Mouse (Mus musculus) hindbrain, embryonic 12.5 days (tissue): ENCODE measurements around the gene Rnf7. TPM values are rescaled to one million over a fixed set of nuclear protein-coding genes. Genes with fewer than 3 reads are reported as not detected.

Experiments used
- ATAC-seq: fragments of 200-750 bp; cut with Nextera tagmentation; 2 replicates; pipeline ENCODE4 v1.8.0; 2017; ENCODE audit warnings: moderate TSS enrichment; ENCODE audit not compliant: low FRiP score
- H3K27ac ChIP-seq: fragments of 300-500 bp; sonication (generic); 2 replicates; pipeline ENCODE4 v1.5.1; 2016; ENCODE audit warnings: mild to moderate bottlenecking
- H3K27me3 ChIP-seq: fragments of 300-500 bp; sonication (generic); 2 replicates; pipeline ENCODE4 v1.6.1; 2016; ENCODE audit warnings: mild to moderate bottlenecking
- H3K36me3 ChIP-seq: fragments of 300-500 bp; sonication (generic); 2 replicates; pipeline ENCODE4 v1.6.1; 2016; ENCODE audit warnings: mild to moderate bottlenecking
- H3K4me1 ChIP-seq: fragments of 300-500 bp; sonication (generic); 2 replicates; pipeline ENCODE4 v1.6.1; 2016
- H3K4me2 ChIP-seq: fragments of 300-500 bp; sonication (generic); replicated peaks from 2 replicates; pipeline ENCODE4 v1.6.1; 2016; ENCODE audit warnings: mild to moderate bottlenecking
- H3K4me3 ChIP-seq: fragments of 300-500 bp; sonication (generic); 2 replicates; pipeline ENCODE4 v1.5.1; 2016; ENCODE audit warnings: mild to moderate bottlenecking
- H3K9ac ChIP-seq: fragments of 300-500 bp; sonication (generic); 2 replicates; pipeline ENCODE4 v1.6.1; 2016; ENCODE audit warnings: mild to moderate bottlenecking, moderate library complexity
- H3K9me3 ChIP-seq: fragments of 300-500 bp; sonication (generic); replicated peaks from 2 replicates; pipeline ENCODE4 v1.6.1; 2016; ENCODE audit warnings: mild to moderate bottlenecking
- WGBS: fragments of 180-500 bp; shearing (Covaris S2); methylation state at CpG from one replicate; pipeline ENCODE4 v1.1.7; 2016; 5-methylcytosine and 5-hydroxymethylcytosine counted together
- polyA plus RNA-seq: library from polyadenylated mRNA; unstranded; fragments of >200 nt; fragmentation: Nextera tagmentation; extraction: Ambion mirVana; gene quantifications from 2 replicates; pipeline ENCODE4 v1.2.1, GENCODE M21; 2016

The Rnf7 gene
- polyA plus RNA-seq, 1 experiment from 2014 or later: 240 TPM

- peaks cover 10% of the 10 kb centered on the region for H3K4me1 ChIP-seq
- 89% methylated on average over 3 of the region's 3 CpGs for WGBS
- ATAC-seq: no peak
Observed at GRCm38 (mm10) chr9:96432575-96432974, 45.9 kb downstream of the Rnf7 start.

GRCm38 (mm10) chr9:96431081-96431480 is 47.4 kb downstream of the Rnf7 start:
- H3K9me3 ChIP-seq: no peaks in the 10 kb centered on the region
- H3K27ac ChIP-seq: no peak overlapping the region
- no peaks in the 10 kb centered on the region for H3K36me3 ChIP-seq
- H3K4me3 ChIP-seq: no peak overlapping the region
- no peak overlapping the region for H3K9ac ChIP-seq
- no peak overlapping the region for H3K4me2 ChIP-seq
- no peak for ATAC-seq
- WGBS: 65% methylated on average over 3 of the region's 3 CpGs
- no peaks in the 10 kb centered on the region for H3K4me1 ChIP-seq
- 0 out of 2 replicates have a peak, but pooled peaks cover under 1% of the 10 kb centered on the region for H3K27me3 ChIP-seq

More at GRCm38 (mm10) chr9:96432575-96432974, 45.9 kb downstream of the Rnf7 start:
- H3K4me2 ChIP-seq: no peak overlapping the region
- H3K9ac ChIP-seq: no peak overlapping the region
- no peak overlapping the region for H3K27ac ChIP-seq
- H3K36me3 ChIP-seq: no peaks in the 10 kb centered on the region
- 0 out of 2 replicates have a peak, but pooled peaks cover 7% of the 10 kb centered on the region for H3K27me3 ChIP-seq
- H3K4me3 ChIP-seq: no peak overlapping the region
- H3K9me3 ChIP-seq: no peaks in the 10 kb centered on the region

- ATAC-seq: no peak
- no peak overlapping the region for H3K4me3 ChIP-seq
- 89% methylated on average over 17 of the region's 17 CpGs for WGBS
Observed at GRCm38 (mm10) chr9:96428336-96429046, 50.0 kb downstream of the Rnf7 start.

GRCm38 (mm10) chr9:96424027-96424426 is 54.4 kb downstream of the Rnf7 start:
- Histone ChIP-seq H3K9ac (no peak overlapping the region), H3K4me1 (no peaks in the 10 kb centered on the region), H3K27ac (no peak overlapping the region), H3K4me2 (no peak overlapping the region), H3K27me3 (no peaks in the 10 kb centered on the region), H3K9me3 (no peaks in the 10 kb centered on the region), H3K36me3 (no peaks in the 10 kb centered on the region), H3K4me3 (no peak overlapping the region)
- 53% methylated on average over 8 of the region's 8 CpGs for WGBS
- ATAC-seq: no peak

More at GRCm38 (mm10) chr9:96428336-96429046, 50.0 kb downstream of the Rnf7 start:
- Histone ChIP-seq H3K4me2 (no peak overlapping the region), H3K9ac (no peak overlapping the region), H3K9me3 (no peaks in the 10 kb centered on the region), H3K27me3 (no peaks in the 10 kb centered on the region), H3K4me1 (no peaks in the 10 kb centered on the region), H3K36me3 (no peaks in the 10 kb centered on the region), H3K27ac (no peak overlapping the region)

Other genes starting within 250 kb of the Rnf7 start
- gene Atp1b3, start 114.2 kb downstream of the Rnf7 start, polyA plus RNA-seq: 166 and 167 TPM in 2 replicates
- 0.52 and 0.61 TPM in 2 replicates for gene Gm28729, start 46.6 kb upstream of the Rnf7 start, polyA plus RNA-seq
- 20.2 and 20.4 TPM in 2 replicates for gene Rasa2, start 152.9 kb upstream of the Rnf7 start, polyA plus RNA-seq